Mouse (Mus musculus): ENCODE data around the gene Plin5. TPM values are rescaled to one million over a fixed set of nuclear protein-coding genes. Genes with fewer than 3 reads are reported as not detected.
A peak's percentile ranks its signal among the peaks of the same experiment; 100 is the strongest.
"Not testable (repeated sequence)": the region's sequence is repeated elsewhere in the genome, so short reads cannot be mapped to it uniquely, and the experiment has no call there.

The Plin5 gene
- polyA plus RNA-seq, 1 experiment = 8.6 TPM

- WGBS = 69% methylated on average over 4 of the region's 4 CpGs
- Histone ChIP-seq H3K4me1 (ENCODE audit: control insufficient read depth, insufficient read depth, low read length) (no peaks in the 10 kb centered on the region), H3K4me3 (replicated peaks; ENCODE audit: extremely low read depth, low read depth, low read length) (no peak overlapping the region)
- DNase-seq = no peak
- TF ChIP-seq POLR2A (IDR thresholded peaks at IDR 0.05; ENCODE audit: borderline replicate concordance, extremely low read depth, low read depth, low read length) (no peak), CTCF (IDR thresholded peaks at IDR 0.05; ENCODE audit: insufficient read depth, low read length) (no peak)
These were observed 6.8 kb downstream of the Plin5 start for GRCm38 (mm10) chr17:56110571-56110970.

- TF ChIP-seq CTCF (IDR thresholded peaks at IDR 0.05; ENCODE audit: insufficient read depth, low read length) (no peak), POLR2A (IDR thresholded peaks at IDR 0.05; ENCODE audit: borderline replicate concordance, extremely low read depth, low read depth, low read length) (no peak)
- 48% methylated on average over 10 of the region's 10 CpGs for WGBS
- DNase-seq = no peak
- Histone ChIP-seq H3K4me1 (ENCODE audit: control insufficient read depth, insufficient read depth, low read length) (no peaks in the 10 kb centered on the region), H3K4me3 (replicated peaks; ENCODE audit: extremely low read depth, low read depth, low read length) (no peak within 1 kb of the TSS)
These were observed 8.0 kb downstream of the Plin5 start, which contains the start of gene Plin4 for GRCm38 (mm10) chr17:56109219-56110051. TSS of gene Plin4 (minus strand) at chr17:56109803.

DNA sequence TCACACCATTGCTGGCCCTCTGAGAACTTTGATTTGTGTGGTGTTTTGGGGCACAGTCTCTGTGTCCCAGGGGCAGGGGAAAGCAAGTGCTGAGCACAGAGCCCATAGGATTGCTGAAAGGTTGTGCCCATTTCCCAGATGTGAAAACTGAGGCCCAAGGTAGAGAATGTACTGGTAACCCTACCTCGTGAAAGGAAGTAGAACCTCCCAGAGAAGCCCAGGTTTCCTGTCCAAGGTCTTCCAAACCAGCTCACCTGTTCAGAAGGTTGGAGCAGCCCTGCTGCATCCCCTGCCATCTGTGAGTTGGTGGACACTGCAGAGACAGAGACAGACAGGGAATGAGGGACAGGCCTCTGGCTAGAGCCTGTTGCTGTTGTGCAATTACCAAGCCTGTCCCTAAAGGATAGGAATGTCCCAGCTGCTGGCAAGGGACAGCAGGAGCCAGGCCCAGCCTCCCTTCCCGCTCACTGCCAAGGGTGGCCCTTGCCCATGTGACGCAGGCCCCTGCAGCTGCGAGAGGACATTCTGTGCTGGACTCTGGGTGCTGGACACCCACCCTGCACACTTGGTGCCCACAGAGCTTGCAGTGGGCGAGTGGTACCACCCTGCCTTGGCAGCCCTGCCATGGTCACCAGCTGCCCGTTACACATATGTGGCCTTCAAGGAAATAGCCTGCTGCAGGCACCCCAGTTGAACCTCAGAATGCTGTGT, 8.9 kb downstream of the Plin5 start:
- H3K4me3 ChIP-seq (replicated peaks; ENCODE audit: extremely low read depth, low read depth, low read length) = no peak overlapping the region
- TF ChIP-seq CTCF (IDR thresholded peaks at IDR 0.05; ENCODE audit: insufficient read depth, low read length) (no peak), POLR2A (IDR thresholded peaks at IDR 0.05; ENCODE audit: borderline replicate concordance, extremely low read depth, low read depth, low read length) (no peak)
- H3K4me1 ChIP-seq (ENCODE audit: control insufficient read depth, insufficient read depth, low read length) = no peaks in the 10 kb centered on the region
- DNase-seq = peak; percentile 21
- WGBS = 63% methylated on average over 6 of the region's 6 CpGs

DNA sequence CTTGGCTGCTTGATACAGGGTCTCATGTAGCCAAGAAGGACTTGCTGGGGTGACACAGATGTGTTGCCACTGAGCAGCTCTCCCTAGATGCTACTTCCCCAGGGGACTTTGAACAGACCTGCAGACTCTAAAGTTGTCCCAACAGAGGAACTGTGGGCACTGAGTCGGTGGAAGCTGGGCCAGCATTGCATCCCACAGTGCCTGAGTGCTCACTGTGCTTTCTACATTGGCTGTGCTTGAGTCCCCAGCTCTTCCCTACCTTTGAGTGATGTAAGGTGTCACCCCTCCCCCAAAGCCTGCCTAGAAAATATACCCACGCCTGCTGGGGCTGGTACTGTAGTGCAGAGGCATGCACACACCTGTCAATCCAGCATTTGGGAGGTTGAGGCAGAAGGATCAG, 9.7 kb downstream of the Plin5 start:
- no peak for DNase-seq
- 69% methylated on average over 2 of the region's 2 CpGs for WGBS
- no peak for TF ChIP-seq POLR2A (IDR thresholded peaks at IDR 0.05; ENCODE audit: borderline replicate concordance, extremely low read depth, low read depth, low read length)
- TF ChIP-seq CTCF (IDR thresholded peaks at IDR 0.05; ENCODE audit: insufficient read depth, low read length) = no peak

GRCm38 (mm10) chr17:56106981-56107380, 10.4 kb downstream of the Plin5 start:
- no peak for DNase-seq
- 66% methylated on average over 4 of the region's 4 CpGs for WGBS
- Histone ChIP-seq H3K4me3 (replicated peaks; ENCODE audit: extremely low read depth, low read depth, low read length) (no peak overlapping the region), H3K4me1 (ENCODE audit: control insufficient read depth, insufficient read depth, low read length) (no peaks in the 10 kb centered on the region)
- TF ChIP-seq POLR2A (IDR thresholded peaks at IDR 0.05; ENCODE audit: borderline replicate concordance, extremely low read depth, low read depth, low read length) (no peak), CTCF (IDR thresholded peaks at IDR 0.05; ENCODE audit: insufficient read depth, low read length) (no peak)

More for the DNA sequence above, 9.7 kb downstream of the Plin5 start:
- Histone ChIP-seq H3K4me3 (replicated peaks; ENCODE audit: extremely low read depth, low read depth, low read length) (no peak overlapping the region), H3K4me1 (ENCODE audit: control insufficient read depth, insufficient read depth, low read length) (no peaks in the 10 kb centered on the region)

- DNase-seq; H3K4me3 ChIP-seq (replicated peaks; ENCODE audit: extremely low read depth, low read depth, low read length); H3K4me1 ChIP-seq (ENCODE audit: control insufficient read depth, insufficient read depth, low read length): not testable (repeated sequence)
- 97% methylated on average over 4 of the region's 4 CpGs for WGBS
These were observed 11.0 kb downstream of the Plin5 start for GRCm38 (mm10) chr17:56106436-56106835.

DNA sequence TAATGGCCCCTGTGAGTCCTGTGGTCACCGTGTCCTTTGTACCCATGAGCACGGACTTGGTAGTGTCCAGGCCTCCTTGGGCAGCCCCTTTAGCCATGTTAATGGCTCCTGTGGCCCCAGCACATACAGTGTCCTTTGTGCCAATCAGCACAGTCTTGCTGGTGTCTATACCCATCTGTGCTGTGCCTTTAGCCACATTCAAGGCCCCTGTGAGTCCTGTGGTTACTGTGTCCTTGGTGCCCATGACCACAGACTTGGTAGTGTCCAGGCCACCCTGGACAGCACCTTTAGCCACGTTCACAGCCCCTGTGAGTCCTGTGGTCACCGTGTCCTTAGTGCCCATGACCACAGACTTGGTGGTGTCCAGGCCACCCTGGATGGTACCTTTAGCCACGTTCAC, 12.6 kb downstream of the Plin5 start:
- not testable (repeated sequence) for H3K4me3 ChIP-seq (replicated peaks; ENCODE audit: extremely low read depth, low read depth, low read length); H3K4me1 ChIP-seq (ENCODE audit: control insufficient read depth, insufficient read depth, low read length); DNase-seq
- 94% methylated on average over 2 of the region's 5 CpGs for WGBS

DNA sequence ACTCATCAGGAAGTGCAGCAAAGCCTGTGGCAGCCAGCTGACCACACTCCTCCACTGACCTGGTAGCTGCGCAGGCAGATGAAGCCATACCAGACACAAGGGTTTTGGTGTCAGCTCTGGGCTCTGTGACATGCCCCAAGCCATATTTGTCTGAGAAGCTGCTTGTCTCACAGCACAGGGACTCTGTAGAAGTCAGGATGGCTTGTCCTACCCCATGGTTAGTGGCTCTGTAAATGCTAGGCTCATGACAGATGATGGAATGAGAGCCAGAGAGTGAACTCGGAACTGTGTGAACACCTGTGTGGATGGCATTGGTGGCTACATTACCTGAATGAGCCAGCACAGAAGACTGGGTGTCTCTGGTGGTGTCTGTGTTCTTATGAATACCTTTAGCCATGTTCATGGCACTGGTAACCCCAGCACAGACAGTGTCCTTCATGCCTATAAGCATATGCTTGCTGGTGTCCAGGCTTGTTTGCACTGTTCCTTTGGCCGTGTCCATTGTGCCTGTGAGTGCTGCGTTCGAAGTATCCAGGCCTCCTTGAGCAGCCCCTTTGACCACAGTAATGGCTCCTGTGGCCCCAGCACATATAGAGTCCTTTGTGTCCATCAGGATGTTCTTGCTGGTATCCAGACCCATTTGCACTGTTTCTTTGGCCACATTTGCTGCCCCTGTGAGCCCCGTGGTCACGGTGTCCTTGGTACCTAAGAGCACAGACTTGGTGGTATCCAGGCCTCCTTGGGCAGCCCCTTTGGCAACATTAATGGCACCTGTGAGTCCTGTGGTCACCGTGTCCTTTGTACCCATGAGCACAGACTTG, 13.7 kb downstream of the Plin5 start:
- WGBS = 96% methylated on average over 8 of the region's 8 CpGs
- Histone ChIP-seq H3K4me1 (ENCODE audit: control insufficient read depth, insufficient read depth, low read length) (no peaks in the 10 kb centered on the region), H3K4me3 (replicated peaks; ENCODE audit: extremely low read depth, low read depth, low read length) (no peak overlapping the region)
- TF ChIP-seq CTCF (IDR thresholded peaks at IDR 0.05; ENCODE audit: insufficient read depth, low read length) (no peak), POLR2A (IDR thresholded peaks at IDR 0.05; ENCODE audit: borderline replicate concordance, extremely low read depth, low read depth, low read length) (no peak)
- no peak for DNase-seq

DNA sequence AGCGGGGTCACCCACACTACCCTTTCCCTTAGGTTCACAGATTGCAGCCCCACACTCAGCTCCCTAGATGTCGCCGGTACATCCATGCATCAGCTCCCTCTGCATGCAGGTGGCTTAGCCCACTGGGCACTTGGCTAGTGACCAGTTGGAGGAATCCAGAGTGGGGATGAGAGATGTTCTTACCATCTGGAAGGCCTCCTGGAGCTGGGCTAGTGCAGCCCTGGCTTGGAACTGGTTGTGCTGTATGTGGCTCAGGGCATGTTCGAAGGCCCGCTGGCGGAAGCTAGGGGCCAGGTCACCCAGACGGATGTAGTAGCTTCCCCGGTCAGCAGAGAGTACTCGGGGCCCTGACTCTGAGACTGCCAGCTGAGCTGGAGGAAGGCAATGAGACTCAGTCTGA, 14.5 kb downstream of the Plin5 start:
- Histone ChIP-seq H3K4me3 (replicated peaks; ENCODE audit: extremely low read depth, low read depth, low read length) (no peak overlapping the region), H3K4me1 (ENCODE audit: control insufficient read depth, insufficient read depth, low read length) (no peaks in the 10 kb centered on the region)
- 91% methylated on average over 9 of the region's 9 CpGs for WGBS
- no peak for DNase-seq
- TF ChIP-seq CTCF (IDR thresholded peaks at IDR 0.05; ENCODE audit: insufficient read depth, low read length) (no peak), POLR2A (IDR thresholded peaks at IDR 0.05; ENCODE audit: borderline replicate concordance, extremely low read depth, low read depth, low read length) (no peak)

All from lung, adult 2 months (tissue).